Mouse (Mus musculus): ENCODE data around the gene Enthd1. TPM values are rescaled to one million over a fixed set of nuclear protein-coding genes. Genes with fewer than 3 reads are reported as not detected.
A peak's percentile ranks its signal among the peaks of the same experiment; 100 is the strongest.

Gene Enthd1
- total RNA-seq, 2 experiments from 2014 or later, result 0.16 to 0.18 TPM

DNA sequence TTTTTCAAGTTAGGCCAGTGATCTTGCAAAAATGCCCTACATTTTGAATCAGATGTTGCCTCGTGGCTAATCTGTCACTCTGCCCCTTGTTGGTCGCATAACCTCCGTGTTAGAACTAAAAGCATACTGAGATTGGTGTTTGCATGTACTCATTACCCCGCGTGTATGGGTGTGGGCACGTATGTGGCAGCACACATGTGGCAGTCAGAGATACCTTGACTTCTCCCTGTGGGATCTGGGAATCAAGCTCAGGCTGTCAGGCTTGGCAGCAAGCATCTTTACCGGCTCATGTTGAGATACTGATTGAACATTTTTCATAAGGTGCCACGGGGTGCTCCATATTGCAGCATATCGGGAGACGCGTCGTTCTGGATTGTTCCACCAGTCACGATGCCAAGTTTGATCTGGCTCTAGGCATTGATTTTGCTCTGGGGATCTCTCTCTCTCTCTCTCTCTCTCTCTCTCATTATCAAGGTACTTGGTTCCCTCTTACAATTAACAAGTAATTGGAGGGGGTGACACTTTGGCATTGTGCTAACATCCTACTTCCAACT lies 10.9 kb upstream of the Enthd1 start:
- DNase-seq, result no peak

DNA sequence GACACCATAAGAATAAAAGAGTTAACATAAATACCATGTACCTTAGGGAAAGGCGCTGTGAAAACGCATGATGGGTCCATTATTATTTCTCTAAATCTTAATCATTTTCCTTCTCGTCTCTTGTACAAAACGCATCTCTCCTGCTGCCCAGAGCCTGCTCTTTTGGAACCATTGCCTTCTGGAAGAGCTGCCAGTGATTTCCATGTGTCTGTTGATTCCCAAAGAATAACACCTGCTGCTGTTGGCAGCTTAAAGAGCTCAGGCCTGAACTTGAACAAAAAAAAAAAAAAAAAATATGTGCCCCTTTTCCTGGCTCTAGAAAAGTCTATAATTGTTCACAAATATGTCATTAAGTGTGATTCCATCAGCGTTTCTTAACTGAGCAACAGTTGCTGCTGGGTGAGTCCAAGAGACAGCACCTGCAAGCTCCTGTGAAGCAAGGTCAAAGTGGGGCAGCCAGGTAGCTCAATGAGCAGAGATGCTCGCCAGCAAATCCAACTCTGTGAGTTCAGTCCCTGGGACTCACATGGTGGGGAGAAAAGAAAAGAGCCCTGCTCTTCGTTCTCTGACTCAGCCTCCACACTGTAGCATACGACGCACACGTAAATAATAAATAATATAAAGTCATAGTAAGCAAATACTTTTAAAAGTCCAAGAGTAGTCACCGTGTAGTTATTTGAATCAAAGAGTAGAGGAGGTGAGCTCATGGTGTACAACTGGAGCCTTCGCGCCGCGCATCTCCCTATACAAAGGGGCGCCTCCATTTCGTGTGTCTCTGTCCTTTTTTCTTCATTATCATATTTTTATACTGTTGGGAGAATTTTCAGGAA lies 9.5 kb upstream of the Enthd1 start:
- DNase-seq, result peak; percentile 29
- intact Hi-C loops (cut with DNase I), result no loop called here

More for the DNA sequence above, 10.9 kb upstream of the Enthd1 start:
- intact Hi-C loops (cut with DNase I), result no loop called here

DNA sequence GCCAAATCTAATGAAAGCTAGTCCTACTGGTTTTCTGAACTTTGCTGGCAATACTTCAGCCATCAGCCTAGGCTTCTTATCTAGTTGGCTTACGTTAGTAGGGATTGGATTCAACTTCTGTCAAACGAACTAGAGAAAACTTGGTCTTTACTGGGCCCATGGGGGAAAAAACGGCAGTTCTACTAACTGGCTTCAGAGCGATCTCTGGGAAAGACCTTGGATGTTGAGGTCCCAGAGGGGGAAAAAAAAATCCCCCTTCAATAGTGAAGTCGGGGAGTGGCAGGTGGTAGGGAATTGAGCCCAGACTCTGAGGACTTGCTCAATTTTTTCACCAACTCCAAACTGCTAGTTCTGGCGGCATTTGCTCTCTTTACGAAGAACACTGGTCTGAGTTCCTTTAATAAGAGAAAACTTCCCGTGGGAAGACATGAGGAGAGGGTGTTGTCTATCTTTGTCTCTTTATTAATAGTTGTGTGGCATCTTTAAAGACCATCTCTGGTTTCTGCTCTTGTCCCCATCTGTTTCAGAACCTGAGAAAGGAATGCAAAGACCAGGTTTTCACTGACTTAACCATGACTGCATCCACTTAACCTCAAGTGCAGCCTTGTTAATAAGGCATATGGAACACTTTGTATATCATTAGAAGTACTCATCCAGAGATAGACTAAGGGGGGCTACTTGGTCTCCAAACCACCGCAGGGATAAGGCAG lies 8.0 kb upstream of the Enthd1 start:
- DNase-seq, result no peak
- intact Hi-C loops (cut with DNase I), result no loop called here

DNA sequence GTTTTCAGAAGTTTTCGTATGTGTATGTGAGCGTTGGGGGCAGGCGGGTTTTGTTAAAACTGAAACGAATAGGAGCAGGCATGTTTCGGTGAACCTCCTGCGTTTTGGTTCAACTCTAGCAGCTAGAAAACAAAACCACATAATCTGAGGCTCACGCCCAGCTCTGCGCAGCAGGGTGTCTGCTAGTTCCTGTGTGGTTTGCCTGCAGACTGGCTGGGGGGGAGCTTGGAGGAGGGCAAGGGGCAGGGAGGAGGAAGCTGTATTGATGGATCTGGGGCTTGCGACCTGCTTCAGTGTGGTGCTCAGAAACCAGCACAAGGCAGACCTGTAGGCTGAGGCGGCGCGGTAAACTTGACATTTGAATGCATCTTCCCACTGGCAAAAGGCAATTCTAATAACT lies 7.3 kb upstream of the Enthd1 start, which contains the start of gene Grap2:
Gene Grap2 (plus strand): TSS at position 304 of the 400 bp plus-strand sequence.
- intact Hi-C loops (cut with DNase I), result no loop called here
- no peak for DNase-seq

DNA sequence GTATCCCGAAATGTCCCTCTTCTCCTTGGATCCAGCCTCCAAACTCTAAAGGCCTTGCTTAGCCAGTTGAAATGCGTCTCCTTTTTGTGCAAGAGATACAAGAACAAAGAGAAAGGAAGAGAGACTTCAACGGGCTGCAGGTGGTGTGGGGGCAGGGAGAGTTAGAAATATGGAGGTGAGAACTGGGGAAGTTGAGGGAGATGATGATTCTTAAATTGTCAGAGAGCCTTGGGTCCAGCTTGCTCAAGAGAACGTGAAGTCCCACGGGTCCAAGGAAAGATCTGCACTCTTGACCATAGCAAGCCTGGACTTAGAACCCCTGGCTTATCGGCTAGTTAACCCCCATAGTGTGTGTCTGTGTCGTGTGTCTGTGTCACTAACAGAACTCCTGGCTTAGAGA lies 6.7 kb upstream of the Enthd1 start:
- DNase-seq, result no peak
- intact Hi-C loops (cut with DNase I), result no loop called here

DNA sequence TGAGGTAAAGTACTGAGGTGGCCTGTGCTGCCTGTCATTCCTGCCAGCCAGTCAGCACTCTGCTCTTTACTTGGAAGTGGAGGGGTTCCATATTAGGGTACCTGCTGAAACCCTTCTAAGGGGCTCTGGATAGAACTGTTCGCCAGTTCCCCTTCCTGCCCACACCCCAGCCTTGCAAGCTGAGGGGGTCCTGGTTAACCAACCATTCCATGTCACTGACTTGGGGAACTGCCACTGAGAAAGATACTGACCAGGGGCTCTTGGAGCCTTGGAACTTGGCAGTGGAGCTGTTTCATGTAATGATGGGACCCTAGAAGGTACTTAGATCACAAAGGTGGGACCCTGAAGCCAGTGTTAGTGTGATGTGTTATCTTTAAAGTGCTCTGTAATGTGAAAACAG lies 5.3 kb upstream of the Enthd1 start:
- DNase-seq, result no peak
- intact Hi-C loops (cut with DNase I), result no loop called here

DNA sequence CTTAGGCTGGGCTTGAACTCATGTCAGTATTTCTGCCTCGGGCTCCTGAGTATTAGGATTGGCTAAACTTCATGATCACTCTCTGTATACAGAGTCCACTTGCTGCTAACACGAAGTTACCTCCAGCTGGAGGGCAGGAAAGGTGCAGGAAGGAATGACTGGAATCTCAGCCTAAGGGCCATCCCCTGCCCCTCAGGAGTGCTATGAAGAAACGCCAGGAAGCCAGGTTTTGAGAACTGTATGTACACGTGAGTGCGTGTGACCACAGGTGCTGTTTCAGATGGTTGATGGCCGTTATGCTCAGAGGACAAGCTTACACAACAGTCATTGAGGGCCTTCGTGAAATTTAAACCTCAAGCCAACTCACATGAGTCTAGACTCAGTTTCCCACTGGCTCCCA lies 4.2 kb upstream of the Enthd1 start:
- intact Hi-C loops (cut with DNase I), result no loop called here

DNA sequence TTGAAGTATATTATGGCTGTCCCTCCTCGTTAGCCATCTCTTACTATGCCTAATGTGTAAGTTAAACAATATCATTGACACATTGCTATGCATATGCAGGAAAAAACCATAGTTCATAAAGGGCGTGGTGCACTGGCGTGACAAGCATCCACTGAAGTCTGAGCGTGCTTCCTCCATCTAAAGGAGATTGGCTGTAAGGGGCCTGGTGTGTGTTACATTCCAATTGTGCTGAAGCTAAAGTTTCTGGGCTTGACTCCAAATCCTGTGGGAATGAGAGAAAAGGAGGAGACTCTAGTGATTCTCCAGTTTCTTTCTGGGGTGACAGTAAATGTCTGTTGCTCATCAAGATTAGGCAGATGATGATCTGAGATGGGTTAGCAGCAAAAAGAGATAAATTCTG lies 2.8 kb upstream of the Enthd1 start:
- no peak for DNase-seq
- intact Hi-C loops (cut with DNase I), result no loop called here

More for the DNA sequence above, 4.2 kb upstream of the Enthd1 start:
- no peak for DNase-seq

DNA sequence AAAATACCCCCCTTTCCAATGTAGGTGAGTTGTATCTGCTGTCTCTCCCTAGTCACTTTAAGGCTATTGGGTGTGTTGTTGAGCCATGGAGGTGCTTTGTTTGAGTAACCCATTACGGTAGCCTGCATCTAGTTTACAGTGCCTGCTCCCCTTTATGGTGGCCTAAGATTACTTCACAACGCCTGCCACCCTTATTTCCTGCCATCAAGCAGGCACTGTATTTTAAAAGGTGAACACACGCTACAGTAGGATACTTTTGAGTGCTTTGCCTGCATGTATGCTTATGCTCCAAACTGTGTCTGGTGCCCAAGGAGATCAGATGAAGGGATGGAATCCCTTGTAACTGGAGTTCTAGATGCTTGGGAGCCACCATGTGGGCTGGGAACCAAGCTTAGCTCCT lies 2.2 kb upstream of the Enthd1 start:
- DNase-seq, result no peak
- intact Hi-C loops (cut with DNase I), result no loop called here

DNA sequence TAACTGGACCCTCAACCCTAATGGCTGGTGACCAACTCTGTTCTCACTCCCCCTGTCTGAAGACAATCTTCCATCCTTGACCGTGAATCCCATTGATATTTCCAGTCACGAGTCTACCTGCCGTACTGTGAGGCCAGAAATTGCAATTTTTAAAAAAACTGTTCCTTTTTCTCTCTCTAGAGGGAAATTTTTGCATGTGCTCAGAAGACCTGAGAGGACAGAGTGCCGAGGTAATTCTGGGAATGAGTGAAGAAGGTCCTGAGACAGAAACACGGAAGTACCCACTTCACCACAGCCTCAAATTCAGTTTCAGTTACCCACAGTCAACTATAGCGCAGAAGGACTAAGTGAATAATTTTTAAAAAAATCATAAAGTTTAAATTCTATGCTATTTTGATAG lies 1.7 kb upstream of the Enthd1 start:
- DNase-seq, result no peak
- intact Hi-C loops (cut with DNase I), result no loop called here

DNA sequence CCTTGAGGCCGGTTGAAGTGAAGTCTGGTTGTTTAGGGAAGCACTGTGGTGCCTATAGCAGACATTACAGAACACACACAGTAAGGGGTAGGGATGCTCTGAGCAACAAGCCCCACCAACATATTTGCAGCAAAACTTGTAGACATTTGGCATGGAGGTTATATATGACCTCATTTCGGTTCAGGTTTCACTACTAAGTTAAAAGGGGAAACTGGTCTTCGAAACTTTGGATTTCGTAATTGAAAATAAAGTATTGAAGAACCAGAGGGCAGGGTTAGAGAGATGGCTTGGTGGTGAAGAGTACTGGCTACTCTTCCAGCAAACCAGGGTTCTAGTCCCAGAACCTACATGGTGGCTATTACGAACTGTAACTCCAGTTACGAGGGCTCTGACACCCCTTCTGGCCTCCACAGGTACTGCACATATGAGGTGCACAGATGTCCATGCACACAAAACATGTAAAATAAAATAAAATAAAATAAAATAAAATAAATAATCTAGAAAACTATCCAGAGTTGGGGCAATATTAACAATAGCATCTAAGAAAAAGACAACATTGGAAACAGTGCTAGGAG lies 1.2 kb downstream of the Enthd1 start:
- intact Hi-C loops (cut with DNase I), result no loop called here
- DNase-seq, result peak; percentile 17

DNA sequence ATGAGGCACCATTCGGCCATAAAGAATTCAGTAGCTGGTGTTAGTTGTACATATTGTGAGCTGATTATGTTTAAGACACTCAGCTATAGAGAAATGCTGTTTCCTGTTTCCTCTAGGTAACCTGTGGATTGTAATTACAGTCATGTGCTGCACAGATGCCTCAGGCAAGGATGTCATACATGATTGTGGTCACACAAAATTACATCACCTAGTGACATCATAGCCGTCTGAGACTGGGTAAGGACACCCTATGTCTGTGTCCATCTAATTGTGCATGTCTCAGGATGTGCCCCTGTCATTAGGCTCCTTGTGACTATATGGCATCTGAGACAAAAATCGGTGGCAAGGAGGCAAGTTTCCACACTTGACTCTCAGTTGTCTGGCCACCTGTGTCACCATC lies 2.5 kb downstream of the Enthd1 start:
- intact Hi-C loops (cut with DNase I), result no loop called here
- DNase-seq, result no peak

DNA sequence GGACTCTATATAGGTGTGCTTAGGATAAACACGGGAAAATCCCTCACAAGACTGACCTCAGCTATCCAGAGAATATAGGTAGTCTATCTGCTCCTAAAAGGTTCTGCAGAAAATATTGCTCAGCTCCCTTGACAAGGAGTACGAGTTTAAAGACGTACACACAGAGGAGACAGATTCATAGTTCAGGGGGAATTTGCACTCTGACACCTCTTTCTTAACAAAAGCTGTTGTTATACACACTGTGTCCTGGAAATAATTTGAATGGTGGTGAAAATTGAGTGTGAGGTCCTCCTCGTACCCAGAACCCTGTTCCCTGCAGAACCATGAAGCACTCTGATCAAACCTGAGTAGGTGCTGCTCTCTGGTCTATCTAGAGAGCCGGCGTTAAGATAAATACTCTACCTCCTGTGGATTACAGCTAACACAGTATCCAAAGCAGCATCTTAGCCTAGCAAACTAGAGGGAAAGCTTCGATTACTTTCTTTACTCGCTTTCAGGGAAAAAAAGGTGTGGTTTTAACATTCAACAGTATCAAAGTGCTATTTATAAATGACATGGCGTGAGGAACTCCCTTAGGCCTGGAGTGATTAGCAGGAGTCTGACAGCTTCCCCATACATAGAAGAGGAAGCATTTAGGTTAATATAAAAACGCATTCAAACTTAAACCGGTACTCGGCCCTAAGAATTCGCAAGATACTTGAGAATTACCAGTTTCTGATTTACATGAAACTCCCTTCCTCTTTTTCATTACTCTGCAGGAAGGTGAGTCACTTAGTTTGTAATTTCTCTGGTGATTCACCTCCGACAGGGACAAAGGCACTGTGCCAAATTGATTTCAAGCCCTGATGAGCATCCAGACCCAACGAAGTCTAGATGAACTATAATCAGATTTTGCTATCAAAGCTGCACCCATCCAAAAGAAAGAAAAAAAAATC lies 4.0 kb downstream of the Enthd1 start:
- intact Hi-C loops (cut with DNase I), result no loop called here
- peak; percentile 54 for DNase-seq

DNA sequence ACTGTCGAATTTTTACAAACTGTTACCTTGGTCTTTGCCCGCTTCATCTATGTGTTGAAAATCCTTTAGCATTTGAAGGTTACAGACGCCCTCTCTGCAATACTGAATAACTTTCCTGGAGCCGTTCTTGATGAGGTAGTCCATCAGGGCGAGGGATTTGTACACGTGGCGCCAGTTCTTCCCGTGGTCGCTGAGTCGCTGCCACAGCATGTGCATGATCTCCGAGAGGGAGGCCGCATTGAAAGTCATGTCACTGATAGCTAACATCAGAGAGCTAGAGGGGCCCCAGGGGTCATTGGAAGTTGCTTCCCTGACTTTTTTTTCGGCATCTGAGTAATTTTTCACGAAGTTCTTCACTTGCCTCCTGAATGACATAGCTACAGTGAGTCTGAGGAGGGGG lies 5.0 kb downstream of the Enthd1 start:
- intact Hi-C loops (cut with DNase I), result no loop called here
- no peak for DNase-seq

DNA sequence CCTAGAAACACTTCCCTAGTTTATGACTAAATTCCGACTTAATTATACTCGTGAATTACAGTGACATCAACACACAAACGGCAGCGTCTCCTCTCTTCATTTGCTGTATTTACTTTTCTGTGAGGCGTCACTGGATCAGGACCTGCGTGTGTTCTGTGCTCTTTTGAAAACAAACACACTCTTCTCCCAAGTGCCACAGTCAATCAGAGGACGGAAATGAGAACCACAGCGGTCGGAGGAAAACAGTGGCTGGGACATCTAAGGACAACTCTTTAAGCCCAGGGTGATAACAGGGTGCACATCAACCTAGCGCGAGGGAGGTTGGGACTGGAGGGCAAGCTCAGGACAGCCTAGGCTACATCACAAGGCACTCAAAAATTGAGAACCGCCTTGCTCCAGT lies 5.4 kb downstream of the Enthd1 start:
- intact Hi-C loops (cut with DNase I), result no loop called here
- no peak for DNase-seq

DNA sequence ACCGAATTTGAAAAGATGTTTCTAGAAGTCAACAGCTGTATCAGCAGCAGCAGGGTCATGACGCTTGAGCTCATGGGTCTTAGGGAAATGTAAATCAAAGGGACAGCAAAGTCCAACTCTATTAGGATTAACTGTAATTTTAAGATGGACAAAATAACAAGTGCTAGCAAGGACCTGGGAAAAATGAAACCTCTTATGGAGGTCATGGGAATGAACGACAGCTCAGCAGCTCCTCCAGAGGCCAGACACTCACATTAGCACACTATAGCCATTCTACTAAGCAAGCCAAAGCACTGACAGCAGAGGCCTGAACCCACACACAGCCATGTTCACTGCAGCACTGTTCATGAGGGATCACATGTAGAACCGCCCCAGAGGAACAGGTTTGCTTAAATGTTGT lies 7.2 kb downstream of the Enthd1 start:
- DNase-seq, result no peak
- intact Hi-C loops (cut with DNase I), result no loop called here

DNA sequence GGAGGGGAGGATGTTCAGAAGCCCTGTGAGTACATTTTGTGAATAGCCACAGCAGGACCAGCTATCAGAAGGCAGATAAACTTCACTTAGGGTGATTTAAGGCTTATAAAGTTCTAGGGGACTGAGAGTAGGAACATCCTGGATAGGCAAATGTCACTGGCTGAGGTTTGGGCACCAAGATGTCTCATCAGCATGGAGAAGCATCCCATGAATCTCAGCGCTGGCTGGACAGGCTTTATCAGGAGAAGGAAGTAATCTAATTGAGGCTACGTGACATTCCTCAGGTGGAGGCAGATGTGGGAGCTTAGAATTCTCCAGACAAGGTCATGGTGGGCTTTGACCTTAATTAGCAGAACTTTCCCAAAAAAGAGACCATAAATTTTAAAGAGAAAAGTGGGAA lies 8.9 kb downstream of the Enthd1 start:
- intact Hi-C loops (cut with DNase I), result no loop called here
- DNase-seq, result no peak

DNA sequence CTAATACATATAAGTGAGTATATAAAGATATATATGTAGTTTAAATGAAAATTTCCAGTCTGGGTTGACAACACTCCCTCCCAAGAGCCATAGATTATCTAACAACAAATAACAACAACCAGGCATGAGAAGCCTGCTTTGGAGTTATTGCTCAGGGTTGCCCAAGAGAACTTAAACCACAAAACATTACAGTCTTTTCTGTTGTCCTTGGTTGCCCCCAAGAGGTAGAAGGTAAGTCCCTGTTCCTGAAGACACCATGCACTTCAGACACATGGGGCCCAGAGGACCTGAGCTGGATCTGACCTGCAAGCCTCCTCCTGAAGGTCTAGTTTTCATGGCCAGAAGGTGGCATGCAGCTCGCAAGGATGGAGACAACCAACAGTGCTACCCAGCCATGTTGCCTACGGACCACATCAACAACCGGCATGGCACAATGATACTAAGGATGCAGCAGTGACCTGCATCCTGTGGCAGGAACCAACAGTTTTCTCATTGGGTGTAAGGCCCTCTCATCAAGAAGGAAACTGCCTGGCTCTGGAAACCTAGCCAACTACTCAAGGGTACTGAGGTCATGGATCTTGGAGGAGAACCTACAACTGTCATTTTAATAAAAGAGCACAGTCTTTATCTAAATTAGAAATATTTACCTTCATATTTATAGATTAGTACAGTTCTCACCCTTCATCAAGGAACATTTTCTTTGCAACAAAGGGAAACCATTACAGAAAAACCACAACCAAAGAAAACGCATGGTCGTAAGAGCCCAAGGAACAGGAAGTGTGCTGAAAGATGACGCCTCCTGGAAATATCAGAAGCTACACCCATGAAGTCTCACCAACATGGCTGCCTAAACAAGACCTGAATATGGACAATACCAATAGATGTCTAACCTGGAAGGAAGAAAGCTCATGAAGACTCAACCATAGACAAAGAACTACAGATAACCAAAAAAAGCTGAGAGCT lies 9.8 kb downstream of the Enthd1 start:
- intact Hi-C loops (cut with DNase I), result no loop called here
- DNase-seq, result no peak

DNA sequence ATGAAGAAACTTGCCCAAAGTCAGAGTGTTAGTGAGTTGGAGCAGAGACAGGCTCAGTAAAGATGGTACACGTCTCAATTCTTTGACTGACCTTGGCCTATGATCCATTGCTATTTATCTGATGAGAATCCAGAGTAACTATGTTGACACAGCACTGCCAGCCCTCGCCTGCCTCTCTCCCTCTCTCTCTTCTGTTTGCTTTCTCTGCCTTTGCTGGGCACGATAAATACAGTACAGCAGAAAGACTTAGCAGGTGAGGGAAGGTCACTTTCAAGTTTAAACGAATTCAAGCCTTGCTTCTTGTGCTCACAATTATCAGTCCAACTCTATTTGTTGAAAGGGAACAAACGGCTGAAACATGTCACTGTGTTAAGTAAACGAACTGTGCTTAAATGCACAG lies 19.5 kb downstream of the Enthd1 start:
- intact Hi-C loops (cut with DNase I), result no loop called here
- no peak for DNase-seq

All from left cerebral cortex, postnatal 4 days (tissue).